In genomic region chr1:43916854-43917253, GRCm38 (mm10) we compare ENCODE assay signal across 19 mouse cellular contexts.
"Had no signal": no experiment of that assay in that cellular context is flagged by ENCODE, and none has a peak within 500 bp of the region (broad histone marks: within the 10 kb centered on the region; RNA-seq: fewer than 3 reads in every experiment).

No protein-coding gene starts in this region.

- ATAC-seq: midbrain, embryonic 16.5 days had no signal

- H3K9me3 ChIP-seq: limb, embryonic 10.5 days; liver, embryonic 15.5 days; midbrain, embryonic 12.5 days; neural tube, embryonic 15.5 days had no signal

- H3K27me3 ChIP-seq: liver, embryonic 15.5 days; midbrain, embryonic 12.5 days; neural tube, embryonic 15.5 days had no signal

- H3K4me2 ChIP-seq: liver, embryonic 11.5 days; liver, embryonic 15.5 days; midbrain, embryonic 12.5 days; neural tube, embryonic 15.5 days had no signal

- H3K27ac ChIP-seq: kidney, postnatal 0 days; layer of hippocampus, adult 2 months; left cerebral cortex, adult 2 months; limb, embryonic 10.5 days; liver, embryonic 15.5 days; midbrain, embryonic 12.5 days; neural tube, embryonic 15.5 days had no signal

- H3K4me3 ChIP-seq: layer of hippocampus, adult 2 months; left cerebral cortex, adult 2 months; limb, embryonic 10.5 days; liver, embryonic 15.5 days; midbrain, embryonic 12.5 days; neural tube, embryonic 15.5 days had no signal

- H3K36me3 ChIP-seq: limb, embryonic 10.5 days; liver, embryonic 15.5 days; midbrain, embryonic 12.5 days; neural tube, embryonic 15.5 days had no signal

- DNase-seq: kidney, adult 11 months; kidney, adult 9 months; kidney, postnatal 36 days; lung, adult 2 months; lung, postnatal 10 days; lung, postnatal 4 days; right cerebral cortex, adult 18-20 months; spleen, adult 18-20 months; thymus, adult 18-20 months; thymus, postnatal 14 days had no signal

- H3K4me1 ChIP-seq: limb, embryonic 10.5 days; liver, embryonic 15.5 days; midbrain, embryonic 12.5 days; neural tube, embryonic 15.5 days had no signal

- H3K9ac ChIP-seq: liver, embryonic 15.5 days; midbrain, embryonic 12.5 days; neural tube, embryonic 15.5 days had no signal
